In the genomic region with DNA sequence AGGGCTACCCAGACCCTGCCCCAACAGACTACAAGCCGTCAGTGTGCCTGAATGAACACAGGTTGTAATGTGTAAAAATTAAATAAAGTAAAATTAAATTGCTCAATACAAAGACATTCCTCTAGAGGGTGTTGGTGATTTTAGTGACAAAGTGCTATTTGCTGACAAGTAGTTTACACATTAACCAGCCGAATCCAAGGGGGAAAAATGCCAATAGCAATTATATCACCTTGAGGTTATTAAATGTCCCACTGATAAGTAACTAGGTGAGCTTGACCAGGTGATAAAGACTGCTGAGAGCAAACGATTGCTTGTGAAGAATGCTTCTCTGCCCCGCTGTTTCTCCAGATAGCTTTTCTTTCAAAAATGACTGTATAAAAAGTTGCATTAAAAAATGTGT, we compare ENCODE assay signal across 16 mouse cellular contexts.
DNase-seq lines count a peak whose midpoint lies in the region; ATAC-seq and TF ChIP-seq lines count a peak whose summit lies in the region.
"Had no signal": no experiment of that assay in that cellular context is flagged by ENCODE, and none has a peak within 500 bp of the region (broad histone marks: within the 10 kb centered on the region; RNA-seq: fewer than 3 reads in every experiment).

No protein-coding gene starts in this region.

- peak; percentile 59 for DNase-seq in kidney, adult 2 months
- peak; percentile 34 for DNase-seq in lung, embryonic 14.5 days
- no peak for DNase-seq in lung, postnatal 25 days (ENCODE audit: low spot score)
- DNase-seq in large intestine, adult 2 months (ENCODE audit: low read depth, low spot score): peak; percentile 48
- no peak for DNase-seq in frontal cortex, adult 2 months (ENCODE audit: extremely low spot score in 1 of 2, low spot score in 1 of 2)
- no peak for DNase-seq in retina, embryonic 14.5 days (ENCODE audit: low spot score)
- DNase-seq: adrenal gland, postnatal 14 days; cerebellum, adult 9-10 months; lung, adult 2 months; right cerebral cortex, postnatal 4 days had no signal

- no peaks in the 10 kb centered on the region for H3K27me3 ChIP-seq in kidney, adult 2 months (replicated peaks; ENCODE audit: control insufficient read depth, insufficient read depth, low read length)
- no peaks in the 10 kb centered on the region; the same call in 1 of the 2 replicates for H3K27me3 ChIP-seq in kidney, embryonic 16.5 days (ENCODE audit: insufficient read depth, low read length)
- peaks cover 6% of the 10 kb centered on the region for H3K27me3 ChIP-seq in lung, embryonic 14.5 days (ENCODE audit: insufficient read depth, low read length)
- no peaks in the 10 kb centered on the region for H3K27me3 ChIP-seq in hindbrain, embryonic 15.5 days
- H3K27me3 ChIP-seq: heart, embryonic 15.5 days had no signal

- ATAC-seq in kidney, embryonic 16.5 days (ENCODE audit: low FRiP score, low TSS enrichment): no peak
- ATAC-seq in lung, embryonic 14.5 days (ENCODE audit: insufficient read depth): no peak
- ATAC-seq in hindbrain, embryonic 15.5 days (ENCODE audit: low FRiP score, low read depth): no peak

- WGBS in kidney, adult 2 months: 33% methylated on average over 4 of the region's 4 CpGs
- 59% methylated on average over 4 of the region's 4 CpGs for WGBS in kidney, embryonic 16.5 days
- 17% methylated on average over 4 of the region's 4 CpGs for WGBS in lung, embryonic 14.5 days
- WGBS in hindbrain, embryonic 15.5 days: 52% methylated on average over 4 of the region's 4 CpGs
- WGBS in large intestine, adult 2 months: 29% methylated on average over 4 of the region's 4 CpGs

- TF ChIP-seq POLR2A in kidney, adult 2 months (IDR thresholded peaks at IDR 0.05; ENCODE audit: low read depth, low read length): no peak

- no peak overlapping the region for H3K4me2 ChIP-seq in kidney, embryonic 16.5 days (replicated peaks; ENCODE audit: low read depth, low read length)
- no peak overlapping the region for H3K4me2 ChIP-seq in lung, embryonic 14.5 days
- H3K4me2 ChIP-seq in hindbrain, embryonic 15.5 days: no peak overlapping the region
- H3K4me2 ChIP-seq: heart, embryonic 15.5 days; limb, embryonic 15.5 days had no signal

- H3K9me3 ChIP-seq in kidney, embryonic 16.5 days (ENCODE audit: low read length): no peaks in the 10 kb centered on the region
- no peaks in the 10 kb centered on the region for H3K9me3 ChIP-seq in lung, embryonic 14.5 days (ENCODE audit: low read depth, low read length)
- no peaks in the 10 kb centered on the region for H3K9me3 ChIP-seq in hindbrain, embryonic 15.5 days
- H3K9me3 ChIP-seq: forebrain, embryonic 10.5 days; heart, embryonic 15.5 days; limb, embryonic 15.5 days had no signal

- H3K4me1 ChIP-seq in kidney, adult 2 months (ENCODE audit: control insufficient read depth, insufficient read depth, low read length): no peaks in the 10 kb centered on the region
- no peaks in the 10 kb centered on the region for H3K4me1 ChIP-seq in kidney, embryonic 16.5 days (ENCODE audit: insufficient read depth, low read length)
- no peaks in the 10 kb centered on the region for H3K4me1 ChIP-seq in lung, embryonic 14.5 days (ENCODE audit: insufficient read depth)
- H3K4me1 ChIP-seq in hindbrain, embryonic 15.5 days (replicated peaks): peaks cover 59% of the 10 kb centered on the region
- H3K4me1 ChIP-seq: heart, embryonic 15.5 days had no signal

- no peaks in the 10 kb centered on the region for H3K36me3 ChIP-seq in kidney, adult 2 months (ENCODE audit: control insufficient read depth, insufficient read depth, low read length)
- no peaks in the 10 kb centered on the region for H3K36me3 ChIP-seq in kidney, embryonic 16.5 days (ENCODE audit: insufficient read depth, low read length)
- H3K36me3 ChIP-seq in lung, embryonic 14.5 days (ENCODE audit: insufficient read depth): no peaks in the 10 kb centered on the region
- no peaks in the 10 kb centered on the region for H3K36me3 ChIP-seq in hindbrain, embryonic 15.5 days
- H3K36me3 ChIP-seq: forebrain, embryonic 10.5 days; G1E; heart, embryonic 15.5 days had no signal

- no peak overlapping the region for H3K27ac ChIP-seq in kidney, adult 2 months (ENCODE audit: insufficient read depth, low read depth, low read length)
- H3K27ac ChIP-seq in kidney, embryonic 16.5 days (ENCODE audit: low read length): no peak overlapping the region
- H3K27ac ChIP-seq in lung, embryonic 14.5 days (ENCODE audit: low read depth): no peak overlapping the region
- H3K27ac ChIP-seq in hindbrain, embryonic 15.5 days (replicated peaks): peak overlapping the region; percentile 40; the same call in 1 of the 2 replicates
- H3K27ac ChIP-seq: forebrain, embryonic 10.5 days; heart, embryonic 15.5 days; limb, embryonic 15.5 days had no signal

- H3K9ac ChIP-seq in kidney, embryonic 16.5 days (replicated peaks; ENCODE audit: low read length): no peak overlapping the region
- H3K9ac ChIP-seq in lung, embryonic 14.5 days: no peak overlapping the region
- no peak overlapping the region for H3K9ac ChIP-seq in hindbrain, embryonic 15.5 days
- H3K9ac ChIP-seq: heart, embryonic 15.5 days; limb, embryonic 15.5 days had no signal

- no peak for TF ChIP-seq CTCF in kidney, adult 2 months (conservative IDR thresholded peaks at IDR 0.05; ENCODE audit: insufficient read depth, insufficient read length, low read depth, low read length)
- TF ChIP-seq CTCF in lung, embryonic 14.5 days (IDR thresholded peaks at IDR 0.05; ENCODE audit: low read depth): peak; percentile 18

- H3K4me3 ChIP-seq in kidney, adult 2 months (ENCODE audit: insufficient read depth, low read depth, low read length): no peak overlapping the region
- H3K4me3 ChIP-seq in kidney, embryonic 16.5 days (ENCODE audit: low read length): no peak overlapping the region
- H3K4me3 ChIP-seq in lung, embryonic 14.5 days (ENCODE audit: low read depth, low read length): no peak overlapping the region
- no peak overlapping the region for H3K4me3 ChIP-seq in hindbrain, embryonic 15.5 days
- H3K4me3 ChIP-seq: forebrain, embryonic 10.5 days; heart, embryonic 15.5 days; limb, embryonic 15.5 days had no signal

Comparison
In these comparisons a context has a peak if more than half of its experiments do, and no peak if none do; other contexts are left out.
1. DNase-seq: peak in kidney, adult 2 months (single experiment), lung, embryonic 14.5 days (single experiment) and large intestine, adult 2 months (single experiment); none in lung, postnatal 25 days (single experiment), frontal cortex, adult 2 months (0 of 2) and retina, embryonic 14.5 days (single experiment).